Mouse (Mus musculus) kidney, adult 2 months (tissue): Measurements from ENCODE around the gene Tcam1.

Experiments used
- CTCF ChIP-seq: fragments of 200-500 bp; conservative IDR thresholded peaks from 2 replicates; pipeline ENCODE4 v1.5.1; 2011; ENCODE audit warnings: low read depth, mild to moderate bottlenecking, control low read depth, low read length, moderate library complexity, mixed read lengths; ENCODE audit not compliant: insufficient read depth, insufficient read length
- POLR2A ChIP-seq: fragments of 200-500 bp; IDR thresholded peaks from one replicate; pipeline ENCODE4 v1.6.1; 2011; ENCODE audit warnings: low read depth, low read length, control low read depth

- no peak for TF ChIP-seq POLR2A
- TF ChIP-seq CTCF: no peak
Measured at GRCm38 (mm10) chr11:106267871-106268270, 8.6 kb upstream of the Tcam1 start.
